Mouse (Mus musculus) limb, embryonic 15.5 days (tissue): ENCODE measurements at regions not wholly inside any gene's neighbourhood (a gene's known extent, or its start where the extent isn't known, plus 50 kb on each side); places are given as distances from the start of the nearest gene placed in this dataset.
A peak's percentile ranks its signal among the peaks of the same experiment; 100 is the strongest.

ENCODE experiments used
- ATAC-seq: fragments of 200-750 bp; cut with Nextera tagmentation; 2 replicates; pipeline ENCODE4 v1.8.0; 2017; ENCODE audit warnings: low read depth, moderate TSS enrichment; ENCODE audit not compliant: insufficient number of reproducible peaks, low FRiP score, low TSS enrichment
- H3K27ac ChIP-seq: fragments of 300-500 bp; sonication (generic); 2 replicates; pipeline ENCODE4 v1.5.1; 2015; ENCODE audit warnings: moderate library complexity, mild to moderate bottlenecking, inconsistent platforms
- H3K27me3 ChIP-seq: fragments of 300-500 bp; sonication (generic); 2 replicates; pipeline ENCODE4 v1.6.1; 2015; ENCODE audit warnings: inconsistent platforms
- H3K36me3 ChIP-seq: fragments of 300-500 bp; sonication (generic); 2 replicates; pipeline ENCODE4 v1.6.1; 2015; ENCODE audit warnings: inconsistent platforms
- H3K4me1 ChIP-seq: fragments of 300-500 bp; sonication (generic); 2 replicates; pipeline ENCODE4 v1.6.1; 2015; ENCODE audit warnings: inconsistent platforms
- H3K4me2 ChIP-seq: fragments of 300-500 bp; sonication (generic); 2 replicates; pipeline ENCODE4 v1.6.1; 2015; ENCODE audit warnings: mild to moderate bottlenecking, inconsistent platforms
- H3K4me3 ChIP-seq: fragments of 300-500 bp; sonication (generic); 2 replicates; pipeline ENCODE4 v1.5.1; 2015; ENCODE audit warnings: mild to moderate bottlenecking, inconsistent platforms
- H3K9ac ChIP-seq: fragments of 300-500 bp; sonication (generic); 2 replicates; pipeline ENCODE4 v1.6.1; 2015; ENCODE audit warnings: inconsistent platforms
- H3K9me3 ChIP-seq: fragments of 300-500 bp; sonication (generic); 2 replicates; pipeline ENCODE4 v1.6.1; 2016; ENCODE audit warnings: inconsistent platforms
- WGBS: fragments of 180-500 bp; shearing (Covaris S2); methylation state at CpG from one replicate; pipeline ENCODE4 v1.1.7; 2015; 5-methylcytosine and 5-hydroxymethylcytosine counted together

DNA sequence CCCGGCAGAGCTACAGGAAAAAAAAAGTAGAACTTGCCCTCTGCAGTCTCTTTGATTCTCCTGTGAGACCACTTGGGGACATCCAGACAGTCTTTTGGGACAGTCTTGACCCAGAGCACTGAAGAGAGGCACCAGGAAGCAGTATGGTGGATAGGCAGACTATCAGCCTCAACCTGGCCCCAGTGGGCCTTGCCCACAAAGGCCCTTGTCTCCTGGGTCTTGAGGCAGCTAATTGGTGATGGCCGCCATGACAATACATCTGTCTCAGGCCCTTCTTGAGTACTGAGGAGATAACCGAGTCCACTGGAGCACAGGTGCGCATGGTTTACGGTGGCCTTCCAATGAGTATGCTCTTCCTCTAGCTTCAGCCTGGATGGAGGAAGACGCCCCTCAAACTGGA lies 170.6 kb upstream of the Rpl34 start:
- peaks cover 24% of the 10 kb centered on the region for H3K4me1 ChIP-seq
- H3K4me3 ChIP-seq = no peak overlapping the region
- H3K27ac ChIP-seq = no peak overlapping the region
- no peaks in the 10 kb centered on the region for H3K36me3 ChIP-seq
- ATAC-seq = no peak
- 0 out of 2 replicates have a peak, but pooled peaks cover 3% of the 10 kb centered on the region for H3K27me3 ChIP-seq
- no peak overlapping the region for H3K4me2 ChIP-seq
- no peaks in the 10 kb centered on the region for H3K9me3 ChIP-seq
- H3K9ac ChIP-seq = no peak overlapping the region
- 76% methylated on average over 6 of the region's 6 CpGs for WGBS

GRCm38 (mm10) chr3:130900054-130900840 lies 170.0 kb upstream of the Rpl34 start:
- Histone ChIP-seq H3K4me2 (0 out of 2 replicates have a peak overlapping the region, but pooled peaks have one; percentile 8), H3K27ac (no peak overlapping the region)
- WGBS = 66% methylated on average over 30 of the region's 30 CpGs

DNA sequence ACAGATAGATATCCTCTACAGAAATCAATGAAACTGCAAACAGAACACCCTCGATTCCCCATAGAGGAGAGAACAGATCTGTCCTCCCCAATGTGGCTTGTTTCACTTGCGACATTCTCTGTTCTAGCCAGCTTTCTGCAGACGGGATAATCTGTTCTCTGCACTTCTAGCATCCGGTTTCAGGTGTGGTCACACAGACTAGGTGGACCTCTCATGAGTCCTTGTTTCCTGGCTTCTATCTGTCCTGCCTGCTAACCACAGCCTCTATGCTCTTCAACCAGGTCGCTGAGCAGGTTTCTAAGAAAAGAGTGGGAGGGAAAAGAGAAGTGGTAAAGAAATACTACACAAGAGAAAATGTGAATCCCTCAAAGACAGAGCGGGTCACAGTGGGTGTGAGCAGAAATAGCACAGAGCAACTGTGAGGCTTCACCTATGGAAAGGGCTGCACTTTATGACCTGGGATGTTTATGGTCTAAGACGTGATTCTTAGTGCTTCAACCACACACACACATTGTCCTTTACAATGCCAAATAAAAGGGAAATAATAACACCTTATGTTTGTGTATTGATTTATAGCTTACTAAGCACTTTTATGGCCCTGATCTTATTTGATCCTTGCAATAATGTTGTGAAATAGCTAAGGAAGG lies 164.1 kb upstream of the Rpl34 start:
- no peaks in the 10 kb centered on the region for H3K4me1 ChIP-seq
- no peak overlapping the region for H3K4me3 ChIP-seq
- H3K9me3 ChIP-seq = no peaks in the 10 kb centered on the region
- no peak overlapping the region for H3K9ac ChIP-seq
- H3K4me2 ChIP-seq = no peak overlapping the region
- no peaks in the 10 kb centered on the region for H3K27me3 ChIP-seq
- WGBS = 61% methylated on average over 7 of the region's 7 CpGs
- H3K36me3 ChIP-seq = no peaks in the 10 kb centered on the region
- H3K27ac ChIP-seq = no peak overlapping the region
- no peak for ATAC-seq

More at GRCm38 (mm10) chr3:130900054-130900840, 170.0 kb upstream of the Rpl34 start:
- Histone ChIP-seq H3K4me1 (peaks cover 24% of the 10 kb centered on the region), H3K4me3 (no peak overlapping the region), H3K27me3 (no peaks in the 10 kb centered on the region), H3K9ac (no peak overlapping the region), H3K36me3 (no peaks in the 10 kb centered on the region), H3K9me3 (no peaks in the 10 kb centered on the region)
- no peak for ATAC-seq

- Histone ChIP-seq H3K36me3 (no peaks in the 10 kb centered on the region), H3K27ac (no peak overlapping the region), H3K4me1 (no peaks in the 10 kb centered on the region), H3K27me3 (no peaks in the 10 kb centered on the region), H3K4me2 (no peak overlapping the region), H3K9ac (no peak overlapping the region), H3K9me3 (no peaks in the 10 kb centered on the region), H3K4me3 (no peak overlapping the region)
- 84% methylated on average over 4 of the region's 4 CpGs for WGBS
- ATAC-seq = no peak
Measured at GRCm38 (mm10) chr3:130891310-130891709, 161.1 kb upstream of the Rpl34 start.

- no peaks in the 10 kb centered on the region for H3K9me3 ChIP-seq
- ATAC-seq = no peak
- 0 out of 2 replicates have a peak, but pooled peaks cover 2% of the 10 kb centered on the region for H3K4me1 ChIP-seq
- WGBS = 73% methylated on average over 1 of the region's 1 CpGs
- H3K4me3 ChIP-seq = no peak overlapping the region
- H3K36me3 ChIP-seq = no peaks in the 10 kb centered on the region
- no peak overlapping the region for H3K9ac ChIP-seq
- H3K27ac ChIP-seq = no peak overlapping the region
- H3K27me3 ChIP-seq = no peaks in the 10 kb centered on the region
- no peak overlapping the region for H3K4me2 ChIP-seq
Measured at GRCm38 (mm10) chr3:130888587-130888986, 158.4 kb upstream of the Rpl34 start.

GRCm38 (mm10) chr3:130887540-130888312 lies 157.5 kb upstream of the Rpl34 start:
- H3K4me1 ChIP-seq = 0 out of 2 replicates have a peak, but pooled peaks cover 2% of the 10 kb centered on the region
- no peak overlapping the region for H3K9ac ChIP-seq
- ATAC-seq = no peak
- H3K4me3 ChIP-seq = no peak overlapping the region
- no peak overlapping the region for H3K4me2 ChIP-seq
- H3K36me3 ChIP-seq = no peaks in the 10 kb centered on the region
- H3K27me3 ChIP-seq = no peaks in the 10 kb centered on the region
- no peaks in the 10 kb centered on the region for H3K9me3 ChIP-seq
- WGBS = 67% methylated on average over 3 of the region's 3 CpGs
- no peak overlapping the region for H3K27ac ChIP-seq

GRCm38 (mm10) chr3:130885974-130886373 lies 155.8 kb upstream of the Rpl34 start:
- Histone ChIP-seq H3K27me3 (no peaks in the 10 kb centered on the region), H3K4me3 (no peak overlapping the region), H3K9me3 (no peaks in the 10 kb centered on the region), H3K4me1 (0 out of 2 replicates have a peak, but pooled peaks cover 2% of the 10 kb centered on the region), H3K36me3 (no peaks in the 10 kb centered on the region), H3K27ac (no peak overlapping the region), H3K4me2 (no peak overlapping the region), H3K9ac (no peak overlapping the region)
- no peak for ATAC-seq
- 28% methylated on average over 6 of the region's 6 CpGs for WGBS

DNA sequence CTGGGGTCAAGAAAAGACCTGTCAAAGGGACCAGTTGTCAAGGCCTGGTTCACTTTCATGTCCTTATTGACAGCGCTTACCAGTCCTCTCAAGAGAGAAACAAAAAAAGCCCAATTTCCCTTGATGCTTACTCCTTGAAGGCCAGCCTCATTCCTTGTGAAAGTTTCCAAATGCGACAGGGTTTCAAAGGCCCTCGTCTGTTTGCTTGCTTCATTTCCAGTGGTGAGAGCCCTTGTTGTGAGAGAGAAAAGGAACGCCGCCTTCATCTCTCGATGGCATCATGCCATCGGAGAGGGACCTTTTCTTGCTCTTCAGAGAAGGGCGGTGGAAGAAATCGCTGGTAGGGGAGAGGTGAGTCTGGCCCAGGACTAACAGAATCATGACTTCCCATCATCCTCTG lies 154.2 kb upstream of the Rpl34 start:
- Histone ChIP-seq H3K4me3 (no peak overlapping the region), H3K36me3 (no peaks in the 10 kb centered on the region), H3K4me1 (0 out of 2 replicates have a peak, but pooled peaks cover 2% of the 10 kb centered on the region), H3K9me3 (no peaks in the 10 kb centered on the region), H3K9ac (no peak overlapping the region), H3K27ac (no peak overlapping the region), H3K4me2 (no peak overlapping the region), H3K27me3 (no peaks in the 10 kb centered on the region)
- 81% methylated on average over 9 of the region's 9 CpGs for WGBS
- ATAC-seq = no peak

DNA sequence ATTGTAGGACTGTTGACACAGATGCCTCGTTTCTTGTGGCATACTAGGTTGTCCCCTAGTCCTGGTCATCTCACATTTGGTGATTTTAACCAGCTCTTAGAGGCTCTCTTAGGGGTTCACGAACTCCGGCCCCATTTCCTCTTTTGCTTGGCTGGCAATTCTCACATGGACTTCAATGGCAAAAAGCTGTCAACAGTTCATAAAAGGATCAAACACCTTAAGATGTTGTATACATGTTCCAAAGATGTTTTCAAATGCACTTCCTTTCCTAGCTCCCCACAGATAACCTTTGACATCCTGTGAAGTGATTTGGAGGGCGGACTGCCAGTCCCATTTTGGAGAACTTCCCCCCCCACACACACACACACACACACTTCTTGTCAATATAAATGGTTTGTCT lies 153.7 kb upstream of the Rpl34 start:
- Histone ChIP-seq H3K9ac (no peak overlapping the region), H3K4me2 (no peak overlapping the region), H3K9me3 (no peaks in the 10 kb centered on the region), H3K4me1 (0 out of 2 replicates have a peak, but pooled peaks cover 2% of the 10 kb centered on the region), H3K27me3 (no peaks in the 10 kb centered on the region), H3K4me3 (no peak overlapping the region), H3K27ac (no peak overlapping the region), H3K36me3 (no peaks in the 10 kb centered on the region)
- 45% methylated on average over 4 of the region's 4 CpGs for WGBS
- ATAC-seq = no peak

- no peak for ATAC-seq
- no peaks in the 10 kb centered on the region for H3K36me3 ChIP-seq
- no peak overlapping the region for H3K4me2 ChIP-seq
- H3K27ac ChIP-seq = no peak overlapping the region
- H3K9ac ChIP-seq = no peak overlapping the region
- H3K4me3 ChIP-seq = no peak overlapping the region
- 0 out of 2 replicates have a peak, but pooled peaks cover 2% of the 10 kb centered on the region for H3K4me1 ChIP-seq
- WGBS = 73% methylated on average over 6 of the region's 6 CpGs
- H3K9me3 ChIP-seq = no peaks in the 10 kb centered on the region
- no peaks in the 10 kb centered on the region for H3K27me3 ChIP-seq
Measured at GRCm38 (mm10) chr3:130883319-130883718, 153.1 kb upstream of the Rpl34 start.

DNA sequence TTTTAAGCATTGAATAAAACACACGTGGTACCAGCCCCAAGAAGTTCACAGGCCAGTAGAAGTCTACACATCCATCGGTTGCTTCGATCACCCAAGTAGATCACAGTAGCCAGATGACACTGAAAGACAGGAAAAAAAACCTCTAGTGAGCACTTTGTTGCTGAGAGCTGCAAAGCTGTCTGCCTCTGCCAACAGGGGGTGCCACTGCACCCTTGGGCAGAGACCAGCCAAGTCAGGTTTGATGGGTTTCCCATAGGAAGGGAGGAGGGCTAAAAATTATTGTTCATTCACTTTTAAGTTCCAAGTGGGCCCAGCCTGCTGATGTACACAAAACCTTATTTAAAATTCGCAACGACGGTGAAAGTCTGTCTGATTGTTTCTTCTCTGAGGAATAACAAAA lies 150.3 kb upstream of the Rpl34 start:
- Histone ChIP-seq H3K9me3 (no peaks in the 10 kb centered on the region), H3K27ac (no peak overlapping the region), H3K9ac (no peak overlapping the region), H3K4me2 (no peak overlapping the region), H3K36me3 (no peaks in the 10 kb centered on the region), H3K27me3 (no peaks in the 10 kb centered on the region), H3K4me1 (no peaks in the 10 kb centered on the region), H3K4me3 (no peak overlapping the region)
- no peak for ATAC-seq
- WGBS = 71% methylated on average over 6 of the region's 6 CpGs

DNA sequence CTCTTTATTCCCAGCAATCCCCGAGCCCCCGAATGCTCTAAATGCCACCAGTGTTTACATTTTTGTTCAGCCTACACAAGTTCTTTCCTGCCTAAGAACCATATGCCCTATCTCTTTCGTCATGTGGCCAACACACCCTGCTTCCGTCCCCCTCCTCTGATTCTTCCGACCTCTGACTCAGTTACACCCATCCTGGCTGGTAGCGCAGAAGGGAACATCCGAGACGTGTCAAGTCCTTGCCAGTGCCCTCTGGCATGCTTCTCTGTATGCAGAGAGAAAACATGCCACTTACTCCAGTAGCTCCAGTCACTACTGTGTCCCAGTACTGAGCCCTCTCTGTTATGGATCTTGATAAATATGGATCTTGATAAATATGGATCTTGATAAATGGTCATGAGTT lies 149.3 kb upstream of the Rpl34 start:
- H3K27ac ChIP-seq = no peak overlapping the region
- H3K4me3 ChIP-seq = no peak overlapping the region
- no peak for ATAC-seq
- H3K4me2 ChIP-seq = no peak overlapping the region
- H3K36me3 ChIP-seq = no peaks in the 10 kb centered on the region
- no peak overlapping the region for H3K9ac ChIP-seq
- H3K4me1 ChIP-seq = no peaks in the 10 kb centered on the region
- 47% methylated on average over 8 of the region's 8 CpGs for WGBS
- H3K9me3 ChIP-seq = no peaks in the 10 kb centered on the region
- no peaks in the 10 kb centered on the region for H3K27me3 ChIP-seq
